Mouse (Mus musculus): ENCODE measurements around the gene Plpp1.

DNA sequence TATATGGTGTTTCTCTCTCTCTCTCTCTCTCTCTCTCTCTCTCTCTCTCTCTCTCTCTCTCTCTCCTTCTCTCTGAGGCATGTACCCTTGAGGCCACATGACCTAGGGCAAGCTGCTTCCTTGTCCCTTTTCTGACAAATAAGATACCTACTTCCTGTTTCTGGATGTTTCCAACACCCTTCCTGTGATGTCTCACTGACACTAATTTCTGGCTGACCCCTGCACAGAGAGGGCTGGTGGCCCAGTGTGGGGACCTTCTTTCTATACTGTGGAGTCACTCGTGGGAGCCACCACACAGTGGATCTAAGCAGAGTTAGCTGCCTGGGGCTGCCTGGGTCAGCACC lies 40.1 kb upstream of the Plpp1 start:
- TF ChIP-seq CTCF (IDR thresholded peaks at IDR 0.05; ENCODE audit: extremely low read depth, insufficient read depth, insufficient read length, insufficient replicate concordance) (no peak), POLR2A (IDR thresholded peaks at IDR 0.05; ENCODE audit: low read depth, low read length) (no peak)

Measured in spleen, adult 2 months (tissue).